Mouse (Mus musculus) 3134 (cell line): ENCODE results near the gene Dtx3.

Experiments used
- DNase-seq: peaks from one replicate; pipeline ENCODE4 v3.0.0-alpha.2; 2011; ENCODE audit warnings: low spot score; ENCODE audit not compliant: insufficient read length; ENCODE audit errors: extremely low read depth

The Dtx3 gene

GRCm38 (mm10) chr10:127195328-127196129 lies at the start of gene Dtx3:
Dtx3 (minus strand) TSS chr10:127195728.
- peak; percentile 73 for DNase-seq

GRCm38 (mm10) chr10:127238241-127238824 lies 42.8 kb upstream of the Dtx3 start:
- no peak for DNase-seq

- DNase-seq, result no peak
These were observed 41.0 kb upstream of the Dtx3 start for GRCm38 (mm10) chr10:127236541-127236940.

- no peak for DNase-seq
These were observed 37.6 kb upstream of the Dtx3 start for GRCm38 (mm10) chr10:127233141-127233540.

GRCm38 (mm10) chr10:127231741-127232140 lies 36.2 kb upstream of the Dtx3 start:
- no peak for DNase-seq

GRCm38 (mm10) chr10:127230693-127231092 lies 35.2 kb upstream of the Dtx3 start:
- DNase-seq, result no peak

GRCm38 (mm10) chr10:127228897-127229296 lies 33.4 kb upstream of the Dtx3 start:
- DNase-seq, result no peak

- DNase-seq, result no peak
These were observed 31.6 kb upstream of the Dtx3 start for GRCm38 (mm10) chr10:127227163-127227562.

- no peak for DNase-seq
These were observed 30.9 kb upstream of the Dtx3 start for GRCm38 (mm10) chr10:127226318-127226895.

GRCm38 (mm10) chr10:127225732-127226131 lies 30.2 kb upstream of the Dtx3 start:
- no peak for DNase-seq

GRCm38 (mm10) chr10:127225213-127225612 lies 29.7 kb upstream of the Dtx3 start:
- DNase-seq, result no peak

GRCm38 (mm10) chr10:127218339-127218738 lies 22.8 kb upstream of the Dtx3 start:
- no peak for DNase-seq

GRCm38 (mm10) chr10:127217177-127217576 lies 21.6 kb upstream of the Dtx3 start:
- no peak for DNase-seq

GRCm38 (mm10) chr10:127216456-127216855 lies 20.9 kb upstream of the Dtx3 start:
- DNase-seq, result no peak

GRCm38 (mm10) chr10:127214422-127214803 lies 18.9 kb upstream of the Dtx3 start:
- no peak for DNase-seq

GRCm38 (mm10) chr10:127213704-127214421 lies 18.3 kb upstream of the Dtx3 start:
- no peak for DNase-seq

GRCm38 (mm10) chr10:127213272-127213671 lies 17.7 kb upstream of the Dtx3 start:
- DNase-seq, result no peak

GRCm38 (mm10) chr10:127211414-127211854 lies 15.9 kb upstream of the Dtx3 start, which contains the start of gene Pip4k2c:
Pip4k2c (minus strand) TSS chr10:127211585.
- DNase-seq, result peak; percentile 94

GRCm38 (mm10) chr10:127210961-127211405 lies 15.5 kb upstream of the Dtx3 start:
- DNase-seq, result no peak

- no peak for DNase-seq
These were observed 14.5 kb upstream of the Dtx3 start for GRCm38 (mm10) chr10:127209928-127210570.
